Mouse (Mus musculus) cerebral cortex, adult 2 months (tissue): ENCODE measurements around the gene Nr1h2.

Experiments used
- WGBS: fragments of 180-500 bp; shearing (Covaris S2); methylation state at CpG from one replicate; pipeline ENCODE4 v1.1.7; 2018; 5-methylcytosine and 5-hydroxymethylcytosine counted together

Nr1h2 gene

DNA sequence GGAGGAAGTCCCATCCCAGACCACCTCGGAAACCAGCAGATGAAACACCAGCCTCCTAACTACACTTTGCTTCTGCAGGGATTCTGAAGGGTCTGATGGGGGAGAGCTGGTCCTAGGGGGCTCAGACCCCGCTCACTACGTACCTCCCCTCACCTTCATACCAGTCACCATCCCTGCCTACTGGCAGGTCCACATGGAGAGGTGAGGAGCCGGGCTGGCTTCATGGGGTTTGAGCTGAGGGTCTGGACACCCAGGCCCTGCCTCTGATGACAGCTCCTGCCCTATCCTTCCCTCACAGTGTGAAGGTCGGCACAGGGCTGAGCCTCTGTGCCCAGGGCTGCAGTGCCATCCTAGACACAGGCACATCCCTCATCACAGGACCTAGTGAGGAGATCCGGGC, 31.2 kb upstream of the Nr1h2 start:
- WGBS = 91% methylated on average over 6 of the region's 6 CpGs

DNA sequence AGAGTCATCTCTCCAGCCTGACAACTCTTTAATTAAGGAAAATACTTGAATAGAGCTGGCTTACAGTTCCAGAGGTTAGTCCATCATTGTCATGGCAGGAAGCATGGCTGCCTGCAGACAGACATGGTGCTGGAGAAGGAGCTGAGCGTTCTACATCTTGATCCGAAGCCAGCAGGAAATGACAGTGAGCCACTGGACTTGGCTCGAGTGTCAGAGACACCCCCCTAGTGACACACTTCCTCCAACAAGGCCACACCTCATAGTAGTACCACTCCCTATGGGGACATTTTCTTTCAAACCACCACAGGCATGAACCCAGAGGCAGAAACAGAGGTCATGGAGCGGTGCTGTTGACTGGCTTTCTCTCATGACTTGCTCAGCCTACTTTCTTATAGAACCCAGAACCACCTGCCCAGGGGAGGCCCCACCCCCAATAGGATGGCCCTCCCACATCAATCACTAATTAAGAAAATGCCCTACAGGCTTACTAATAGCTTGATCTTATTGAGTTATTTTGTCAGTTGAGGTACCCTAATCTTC, 30.6 kb upstream of the Nr1h2 start:
- 73% methylated on average over 4 of the region's 4 CpGs for WGBS

DNA sequence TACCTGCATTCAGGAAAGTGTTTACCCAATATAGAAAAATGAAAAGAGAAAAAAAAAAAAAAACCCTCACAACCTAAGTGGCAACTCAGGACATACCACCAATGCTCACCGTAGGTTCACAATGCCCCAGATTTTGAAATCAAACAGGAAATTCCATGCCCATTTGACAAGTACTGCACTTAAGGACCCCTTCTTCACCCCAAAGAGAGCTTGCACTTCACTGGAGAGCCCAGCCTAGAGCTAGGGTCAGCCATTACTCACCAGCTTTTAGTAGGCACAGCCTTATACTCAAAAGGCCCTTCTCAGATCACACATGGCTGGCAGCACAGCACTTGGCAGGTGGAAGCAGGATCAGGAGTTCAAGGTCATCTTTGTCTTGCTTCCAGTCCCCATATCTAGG, 29.4 kb upstream of the Nr1h2 start:
- WGBS = 87% methylated on average over 1 of the region's 1 CpGs

DNA sequence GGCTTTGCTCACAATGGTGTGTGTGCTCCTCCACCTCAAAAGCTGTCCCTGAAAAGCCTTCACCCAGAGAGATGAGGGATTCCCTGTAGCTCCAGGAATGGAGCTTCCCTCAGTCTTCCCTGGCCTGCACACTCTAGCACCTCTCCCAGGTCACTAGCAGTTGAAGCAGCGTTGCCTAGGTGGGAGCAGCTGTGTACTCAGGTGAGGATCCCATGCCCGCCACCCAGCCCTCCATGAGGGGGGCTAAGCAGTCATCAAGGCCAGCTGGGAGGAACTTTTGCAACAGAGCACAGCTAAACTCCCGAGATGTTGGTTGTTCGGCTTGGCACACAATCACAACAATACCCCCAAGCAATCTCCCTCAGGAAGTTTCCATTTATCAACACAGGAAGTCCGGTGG, 29.0 kb upstream of the Nr1h2 start:
- 70% methylated on average over 5 of the region's 5 CpGs for WGBS

DNA sequence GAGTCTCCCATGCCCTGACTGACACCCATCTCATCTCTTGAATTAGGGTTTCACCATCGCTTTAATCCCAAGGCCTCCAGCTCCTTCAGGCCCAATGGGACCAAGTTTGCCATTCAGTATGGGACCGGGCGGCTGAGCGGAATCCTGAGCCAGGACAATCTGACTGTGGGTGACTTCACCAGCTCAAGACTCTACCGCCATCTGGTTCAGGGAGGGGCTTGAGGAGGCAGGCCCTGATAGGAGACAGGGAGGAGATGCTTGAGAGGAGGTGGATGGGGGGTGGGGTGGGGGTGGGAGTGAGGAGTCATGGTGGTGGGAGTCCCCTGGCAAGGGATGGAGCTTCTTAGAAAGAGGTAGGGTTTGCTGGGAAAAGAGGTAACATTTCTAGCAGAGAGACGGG, 27.9 kb upstream of the Nr1h2 start:
- 84% methylated on average over 6 of the region's 6 CpGs for WGBS

DNA sequence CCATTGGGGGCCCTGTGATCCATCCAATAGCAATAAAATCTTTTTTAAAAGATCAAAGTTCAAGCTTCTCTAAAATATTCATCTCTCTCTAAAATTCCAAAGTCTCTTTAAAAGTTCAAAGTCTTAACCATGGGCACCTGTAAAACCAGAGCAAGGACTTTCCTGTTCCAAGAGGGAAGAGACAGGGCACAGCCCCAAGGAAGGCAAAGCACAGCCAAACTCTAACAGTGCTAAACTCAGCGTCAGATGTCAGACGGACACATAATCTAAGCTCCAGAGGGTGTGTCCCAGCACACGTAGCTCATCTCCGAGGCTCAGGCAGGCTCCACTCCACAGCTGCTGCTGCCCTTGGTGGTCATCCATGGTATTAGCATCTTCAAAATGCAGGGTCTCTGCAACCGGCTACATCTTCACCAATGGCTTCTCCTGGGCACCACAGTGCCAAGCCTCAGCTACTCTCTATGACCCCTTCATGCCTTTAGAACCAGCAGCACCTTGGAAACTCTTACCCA, 22.6 kb upstream of the Nr1h2 start:
- 51% methylated on average over 5 of the region's 5 CpGs for WGBS

DNA sequence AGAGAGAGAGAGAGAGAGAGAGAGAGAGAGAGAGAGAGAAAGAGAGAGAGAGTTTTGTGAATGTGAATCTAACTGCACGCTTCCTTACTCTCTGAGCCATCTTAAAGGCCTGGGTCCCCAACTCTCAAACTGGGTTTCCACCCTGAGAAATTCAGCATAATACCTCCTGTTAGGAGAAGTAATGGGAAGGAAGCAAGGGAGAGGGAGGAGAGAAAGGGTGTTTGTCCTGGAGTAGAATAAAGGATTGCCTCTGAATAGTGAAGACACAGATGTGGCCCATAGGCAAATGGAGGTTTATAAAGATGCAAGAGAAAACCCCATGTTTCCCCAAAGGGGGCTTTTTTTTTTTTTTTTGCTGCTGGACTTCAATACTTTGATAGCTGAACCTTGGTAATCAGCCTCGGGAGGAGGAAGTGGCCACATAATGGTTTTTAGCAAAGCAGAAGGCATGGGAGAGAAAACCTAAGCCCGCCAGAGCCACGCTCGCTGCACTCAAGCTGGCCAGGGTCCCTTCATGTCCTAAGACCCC, 19.3 kb upstream of the Nr1h2 start:
- 82% methylated on average over 5 of the region's 5 CpGs for WGBS

DNA sequence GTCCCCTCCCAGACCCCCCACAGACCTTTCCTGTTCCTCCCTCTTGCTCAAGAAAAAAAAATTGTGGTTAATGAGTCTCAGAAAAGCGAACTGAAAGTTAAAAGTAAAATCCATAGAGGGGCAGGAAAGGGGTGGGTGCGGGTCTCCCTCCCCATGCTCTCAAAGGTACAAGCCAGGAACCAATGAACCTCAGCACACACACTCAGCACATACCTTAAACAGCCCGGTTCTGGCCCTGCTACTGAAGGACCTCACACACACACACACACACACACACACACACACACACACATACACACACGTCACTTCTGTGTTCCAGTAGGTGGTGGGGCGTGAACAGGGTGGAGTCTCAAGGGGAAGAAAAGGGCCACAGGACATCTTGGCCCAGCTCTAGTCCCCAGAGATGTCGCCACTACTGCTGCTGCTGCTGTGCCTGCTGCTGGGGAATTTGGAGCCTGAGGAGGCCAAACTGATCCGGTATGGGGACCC, 18.5 kb upstream of the Nr1h2 start, which contains the start of gene Napsa:
Napsa (plus strand) TSS at position 168 of the 489 bp plus-strand sequence.
- WGBS = 46% methylated on average over 7 of the region's 7 CpGs

DNA sequence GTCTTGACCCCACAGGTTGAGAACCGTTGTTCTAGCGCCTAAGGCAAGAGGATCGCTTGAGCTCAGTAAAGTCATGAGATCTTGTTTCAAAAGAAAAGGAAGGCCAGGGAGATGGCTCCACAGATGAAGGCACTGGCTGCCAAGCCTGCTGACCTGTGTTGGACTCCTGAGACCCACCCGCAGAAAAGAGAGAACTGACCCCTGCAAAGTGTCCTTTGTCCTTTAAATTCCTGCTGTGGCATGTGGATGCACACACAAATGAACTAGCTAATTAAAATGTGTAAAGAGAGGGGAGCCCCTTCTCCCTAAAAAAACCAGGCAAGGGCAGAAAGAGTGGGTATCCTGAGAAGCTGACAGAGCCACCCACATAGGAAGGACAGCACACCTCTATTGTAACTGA, 18.1 kb upstream of the Nr1h2 start:
- 51% methylated on average over 4 of the region's 4 CpGs for WGBS

DNA sequence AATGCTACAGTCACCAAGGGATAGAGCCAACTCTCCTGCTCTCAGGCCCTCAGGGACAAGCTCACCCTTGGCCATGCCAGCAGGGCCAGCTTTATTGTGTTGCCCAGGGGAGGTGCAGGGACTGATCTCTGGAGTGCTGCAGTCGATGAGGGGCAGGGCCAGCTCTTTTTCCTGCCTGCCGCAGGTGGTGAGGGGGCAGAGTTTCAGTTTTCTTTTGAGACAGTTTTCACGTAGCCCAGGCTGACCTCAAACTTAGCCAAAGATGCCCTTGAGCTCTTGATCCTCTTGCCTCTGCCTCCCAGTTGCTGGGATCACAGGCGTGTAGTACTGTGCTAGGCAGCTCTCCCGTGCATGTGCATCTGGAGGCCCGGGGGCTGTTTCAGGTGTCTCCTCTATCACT, 17.2 kb upstream of the Nr1h2 start:
- 87% methylated on average over 6 of the region's 6 CpGs for WGBS

DNA sequence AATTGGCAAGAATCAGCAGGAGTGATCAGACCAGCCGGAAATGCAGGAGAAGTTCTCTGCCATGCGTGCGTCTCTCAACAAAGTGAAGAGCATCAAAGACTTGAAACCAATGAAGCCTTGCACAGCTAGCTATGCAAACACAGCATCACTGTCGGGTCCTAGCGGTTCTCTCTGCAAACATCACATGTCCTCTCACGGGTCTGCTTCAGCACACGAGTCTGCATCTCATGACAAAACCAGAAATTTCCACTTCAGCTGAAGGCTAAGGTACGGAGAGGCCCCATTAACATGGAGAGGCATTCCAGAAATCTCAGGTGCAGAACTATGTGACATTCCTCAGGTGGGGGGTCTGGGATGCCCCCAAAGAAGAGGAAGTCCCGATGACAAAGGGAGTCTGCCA, 15.1 kb upstream of the Nr1h2 start:
- WGBS = 76% methylated on average over 9 of the region's 9 CpGs

DNA sequence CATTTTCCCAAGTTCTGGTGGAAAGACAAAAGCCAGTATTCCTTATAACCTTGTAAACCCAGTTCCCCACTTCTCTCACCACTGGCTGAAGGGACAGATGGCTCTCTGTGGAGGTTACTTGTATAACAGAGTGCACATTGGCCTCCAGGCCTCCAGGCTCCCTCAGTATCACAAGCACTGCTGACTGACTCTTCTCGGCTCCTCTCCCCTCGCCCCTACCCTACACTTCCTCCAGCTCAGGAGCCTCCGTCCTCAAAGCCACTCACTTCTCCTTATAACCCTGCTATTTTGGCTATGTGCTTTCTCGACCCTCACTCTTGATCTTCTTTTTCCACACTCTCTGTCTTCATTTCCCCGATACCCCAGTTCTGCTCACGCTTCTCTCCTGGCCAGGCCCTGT, 11.7 kb upstream of the Nr1h2 start:
- 77% methylated on average over 6 of the region's 6 CpGs for WGBS

DNA sequence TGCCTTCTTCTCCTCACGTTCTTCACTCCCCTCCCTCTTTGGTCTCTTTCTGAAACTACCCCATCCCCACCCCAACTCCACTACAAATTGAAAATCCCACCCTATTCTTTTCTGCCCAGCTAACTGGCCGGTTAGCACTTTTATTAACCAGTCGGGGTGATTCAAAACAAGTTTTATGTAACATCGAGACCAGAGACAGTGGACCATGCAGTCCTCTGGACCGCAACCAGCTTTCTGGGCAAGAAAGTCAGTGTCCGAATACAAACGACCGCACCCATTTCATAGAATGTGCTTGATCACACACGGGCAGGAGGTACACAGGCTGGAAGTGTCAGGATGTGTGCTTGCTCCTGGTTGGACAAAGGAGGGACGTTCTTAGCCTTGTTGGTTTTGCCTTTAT, 10.7 kb upstream of the Nr1h2 start:
- 85% methylated on average over 10 of the region's 10 CpGs for WGBS

DNA sequence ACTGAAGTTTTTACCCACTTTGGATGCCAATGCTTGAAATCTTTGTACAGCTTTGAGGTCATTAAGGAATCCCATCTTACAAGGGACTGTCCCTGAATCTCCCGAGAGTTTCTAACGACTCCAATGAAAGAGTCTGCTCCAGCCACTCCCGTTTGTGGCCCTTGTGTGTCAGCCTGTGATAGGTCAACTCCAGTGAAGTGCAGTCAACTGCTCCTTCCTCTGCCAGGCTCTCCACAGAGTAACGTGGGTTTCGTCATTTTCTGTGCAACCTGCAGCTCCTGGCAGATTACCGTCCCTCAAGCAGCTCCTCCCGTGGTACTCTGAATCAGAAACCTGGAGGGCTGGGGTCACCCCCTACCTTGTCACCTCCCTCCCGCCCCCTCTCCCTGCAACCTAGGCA, 9.5 kb upstream of the Nr1h2 start:
- 53% methylated on average over 8 of the region's 8 CpGs for WGBS

DNA sequence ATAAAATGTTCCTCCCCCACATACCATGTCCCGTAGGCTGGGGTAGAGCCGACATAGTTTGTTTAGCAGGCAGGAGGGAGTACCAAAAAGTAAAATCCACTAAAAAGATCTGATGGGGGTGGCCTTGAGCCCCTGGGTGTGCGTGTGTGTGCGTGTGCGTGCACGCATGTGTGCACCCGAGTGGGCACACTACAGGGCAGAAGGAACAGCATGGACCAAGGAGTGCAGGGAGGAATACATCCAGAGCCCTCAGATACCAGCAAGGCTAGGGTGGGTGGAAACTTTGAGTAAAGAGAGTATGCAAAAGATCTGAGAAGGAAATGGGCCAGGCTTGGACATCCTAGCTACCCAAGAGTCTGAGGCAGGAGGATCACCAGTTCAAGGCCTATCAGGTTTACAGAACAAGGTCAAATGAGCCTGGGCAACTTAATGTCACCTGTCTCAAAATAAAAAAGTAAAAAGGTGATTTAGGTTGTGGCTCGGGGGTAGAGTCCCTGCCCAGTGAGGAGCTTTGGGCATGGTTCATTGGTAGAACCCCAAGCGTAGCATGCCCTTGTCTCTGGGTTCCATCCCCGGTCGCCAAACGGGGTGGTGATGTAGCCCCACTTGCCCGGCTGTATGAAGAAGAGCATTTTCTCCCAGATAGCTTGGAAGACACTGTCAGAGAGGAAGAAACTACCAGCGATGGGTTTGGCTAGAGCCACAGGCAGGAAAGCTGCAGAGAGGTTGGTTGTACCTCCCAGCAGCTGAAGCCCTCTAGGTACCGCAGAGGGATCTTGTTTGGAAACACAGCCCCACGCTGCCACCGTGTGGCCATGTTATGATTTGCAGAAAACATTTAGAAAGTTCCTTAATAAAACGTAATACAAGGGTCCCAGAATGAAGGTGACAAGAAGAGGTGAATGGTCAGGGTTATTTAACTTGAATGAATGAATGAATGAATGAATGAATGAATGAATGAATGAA, 7.0 kb upstream of the Nr1h2 start:
- WGBS = 50% methylated on average over 18 of the region's 18 CpGs

DNA sequence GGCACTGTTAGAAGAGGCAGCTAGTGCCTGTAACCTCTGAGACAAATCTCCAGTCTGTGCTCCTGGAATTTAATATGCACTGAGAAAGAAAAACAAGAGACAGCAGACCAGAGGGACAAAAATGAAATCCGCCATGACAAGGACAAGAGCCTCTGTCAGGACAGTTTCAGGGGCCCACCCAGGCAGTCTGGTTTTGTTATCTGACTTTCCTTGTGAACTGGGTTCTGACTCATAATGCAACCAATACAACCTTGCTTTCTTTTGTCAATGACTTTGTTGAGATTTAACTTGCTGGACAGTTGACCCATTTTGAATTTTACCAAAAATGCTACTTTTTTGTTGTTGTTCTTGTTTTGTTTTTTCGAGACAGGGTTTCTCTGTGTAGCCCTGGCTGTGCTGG, 3.9 kb upstream of the Nr1h2 start:
- 73% methylated on average over 2 of the region's 2 CpGs for WGBS

DNA sequence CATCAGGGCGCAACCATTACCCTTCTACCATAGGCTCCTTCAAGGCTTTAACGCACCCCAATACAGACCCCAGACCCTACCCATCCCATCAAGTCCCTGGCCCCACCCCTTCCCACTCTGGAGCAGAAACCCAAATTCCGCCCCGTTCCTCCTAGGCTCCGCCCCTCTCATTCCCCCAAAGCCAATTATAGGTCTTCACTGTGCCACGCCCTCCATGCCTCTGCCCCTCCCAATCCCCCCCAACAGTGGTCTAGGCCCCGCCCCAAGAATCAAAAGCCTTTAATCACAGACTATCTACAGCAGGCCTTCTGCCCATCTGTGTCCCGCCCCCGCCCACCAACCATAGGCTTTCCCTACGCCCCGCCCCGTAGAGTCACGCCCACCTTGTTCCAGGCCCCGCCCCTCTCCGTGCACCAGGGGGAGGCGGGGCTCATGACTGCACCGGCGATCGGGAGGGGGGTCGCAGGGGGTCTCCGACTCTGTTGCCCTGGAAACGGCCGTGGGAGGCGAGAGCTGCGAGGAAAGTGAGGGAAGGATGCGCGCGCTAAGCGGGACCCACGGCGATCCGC, 471 bp downstream of the Nr1h2 start:
- WGBS = 1% methylated on average over 32 of the region's 32 CpGs

DNA sequence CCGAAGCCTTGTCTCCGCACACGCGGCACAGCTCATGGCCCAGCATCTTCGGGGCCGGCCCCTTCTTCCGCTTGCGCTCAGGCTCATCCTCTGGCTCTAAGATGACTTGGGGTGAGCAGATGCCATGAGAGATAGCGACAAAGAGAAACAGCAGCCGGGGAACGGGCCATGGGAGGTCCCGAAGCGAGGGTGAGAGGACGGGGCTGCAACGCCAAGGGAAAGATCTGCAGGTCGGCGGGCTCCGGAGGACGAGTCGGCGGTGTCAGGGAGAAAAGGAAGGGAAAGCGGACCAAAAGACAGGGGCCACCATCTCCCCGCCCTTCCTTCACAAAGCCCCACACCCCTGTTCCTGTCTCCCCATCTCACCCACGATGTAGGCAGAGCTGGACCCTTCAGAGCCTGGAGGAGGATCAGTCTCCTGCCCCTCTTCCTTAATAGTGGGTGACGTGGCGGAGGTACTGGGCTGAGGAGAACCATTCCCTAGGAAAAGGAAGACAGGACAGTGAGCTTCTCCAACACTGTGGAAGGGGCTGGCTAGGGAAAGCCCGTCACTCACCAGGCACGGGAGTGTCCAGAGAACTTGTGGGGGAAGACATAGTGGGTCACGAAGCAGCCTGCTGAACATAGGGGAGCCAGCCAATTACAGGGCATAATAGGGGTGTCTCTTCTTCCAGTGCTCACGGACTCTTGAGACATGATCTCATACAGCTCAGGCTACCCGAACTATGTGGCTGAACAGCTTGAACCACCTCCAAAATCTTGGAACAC, 1.4 kb downstream of the Nr1h2 start:
- 85% methylated on average over 31 of the region's 31 CpGs for WGBS

DNA sequence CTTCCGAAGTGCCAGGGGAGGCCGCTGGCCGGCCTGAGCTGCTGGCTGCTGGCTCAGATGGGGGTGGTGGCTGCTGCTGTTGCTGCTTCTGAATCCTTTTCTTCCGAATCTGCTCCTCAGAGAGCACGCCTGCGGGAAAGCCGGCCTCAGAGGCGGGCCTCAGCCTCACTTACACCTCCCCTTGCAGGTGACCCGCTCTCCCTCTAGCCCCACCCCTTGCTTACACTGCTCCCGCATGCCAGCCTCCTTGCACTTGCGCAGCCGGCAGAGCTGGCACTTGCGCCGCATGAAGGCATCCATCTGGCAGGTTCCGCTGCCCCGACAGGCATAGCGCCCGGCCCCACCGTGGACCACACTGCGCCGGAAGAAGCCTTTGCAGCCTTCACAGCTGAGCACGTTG, 2.0 kb downstream of the Nr1h2 start:
- WGBS = 84% methylated on average over 22 of the region's 22 CpGs

DNA sequence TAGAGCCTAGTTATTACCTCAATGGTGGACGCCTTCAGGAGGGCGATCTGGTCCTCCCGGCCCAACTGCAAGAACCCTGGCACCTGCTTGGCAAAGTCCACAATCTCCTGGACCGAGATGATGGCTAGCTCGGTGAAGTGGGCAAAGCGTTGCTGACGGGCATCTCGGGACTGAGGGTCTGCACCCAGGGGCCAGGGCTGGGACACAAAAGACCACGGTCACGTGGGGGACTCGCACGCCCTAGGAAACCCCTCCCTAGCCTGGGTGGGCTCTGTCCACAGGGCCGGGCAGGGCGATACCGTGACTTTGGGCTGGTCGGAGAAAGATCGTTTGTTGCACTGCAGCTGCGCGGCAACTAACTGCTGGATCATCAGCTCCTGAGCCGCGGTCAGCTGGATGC, 2.5 kb downstream of the Nr1h2 start:
- 94% methylated on average over 21 of the region's 21 CpGs for WGBS

DNA sequence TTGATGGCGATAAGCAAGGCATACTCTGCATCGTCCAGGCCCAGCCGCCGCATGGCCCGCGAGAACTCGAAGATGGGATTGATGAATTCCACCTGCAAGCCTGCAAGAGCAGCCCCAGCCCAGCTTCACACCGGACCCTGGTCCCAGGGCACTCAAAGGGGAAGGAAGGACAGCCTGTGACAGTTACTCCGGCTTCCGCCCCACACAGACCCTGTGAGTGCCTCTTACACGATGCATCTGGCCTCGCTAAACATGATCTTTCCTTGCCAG, 3.4 kb downstream of the Nr1h2 start:
- 97% methylated on average over 12 of the region's 12 CpGs for WGBS
